Mouse (Mus musculus): Measurements from ENCODE around the gene Zc3hc1. TPM values are rescaled to one million over a fixed set of nuclear protein-coding genes. Genes with fewer than 3 reads are reported as not detected.

Zc3hc1 gene
- polyA plus RNA-seq, 1 experiment from 2014 or later = 53.1 TPM

DNA sequence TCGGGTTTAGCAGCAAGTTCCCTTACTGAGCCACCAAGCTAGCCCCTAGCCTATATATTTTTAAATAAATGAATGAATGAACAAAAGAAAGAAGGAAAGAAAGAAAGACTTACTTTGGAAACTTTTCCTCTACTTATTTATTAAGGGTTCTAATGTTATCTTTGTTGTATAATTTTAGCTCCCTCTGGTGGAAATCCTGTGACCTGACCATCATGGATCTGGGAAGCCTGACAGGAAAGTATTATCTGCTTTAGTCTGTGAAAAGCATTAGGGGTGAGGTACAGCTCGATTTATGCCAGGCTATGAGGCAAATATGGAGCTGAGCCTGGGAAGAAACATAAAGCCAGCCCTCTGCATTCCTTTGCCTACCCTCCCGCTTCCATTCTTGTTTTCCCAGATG, 21.5 kb downstream of the Zc3hc1 start:
- ATAC-seq (ENCODE audit: insufficient number of reproducible peaks, low FRiP score, low TSS enrichment, low read depth) = no peak
- H3K9ac ChIP-seq = no peak overlapping the region
- H3K27ac ChIP-seq = no peak overlapping the region
- peaks cover 93% of the 10 kb centered on the region for H3K36me3 ChIP-seq
- H3K4me2 ChIP-seq = no peak overlapping the region
- H3K4me3 ChIP-seq = no peak overlapping the region
- H3K4me1 ChIP-seq = no peaks in the 10 kb centered on the region
- 75% methylated on average over 3 of the region's 3 CpGs for WGBS
- H3K9me3 ChIP-seq = no peaks in the 10 kb centered on the region
- H3K27me3 ChIP-seq = no peaks in the 10 kb centered on the region

- no peak overlapping the region for H3K4me3 ChIP-seq
- H3K9me3 ChIP-seq = no peaks in the 10 kb centered on the region
- H3K27ac ChIP-seq = no peak overlapping the region
- H3K4me1 ChIP-seq = no peaks in the 10 kb centered on the region
- peaks cover 50% of the 10 kb centered on the region for H3K36me3 ChIP-seq
- 41% methylated on average over 5 of the region's 5 CpGs for WGBS
- no peak overlapping the region for H3K9ac ChIP-seq
- no peak overlapping the region for H3K4me2 ChIP-seq
- no peaks in the 10 kb centered on the region for H3K27me3 ChIP-seq
- ATAC-seq (ENCODE audit: insufficient number of reproducible peaks, low FRiP score, low TSS enrichment, low read depth) = no peak
Measured at GRCm38 (mm10) chr6:30363808-30364207, 27.0 kb downstream of the Zc3hc1 start.

DNA sequence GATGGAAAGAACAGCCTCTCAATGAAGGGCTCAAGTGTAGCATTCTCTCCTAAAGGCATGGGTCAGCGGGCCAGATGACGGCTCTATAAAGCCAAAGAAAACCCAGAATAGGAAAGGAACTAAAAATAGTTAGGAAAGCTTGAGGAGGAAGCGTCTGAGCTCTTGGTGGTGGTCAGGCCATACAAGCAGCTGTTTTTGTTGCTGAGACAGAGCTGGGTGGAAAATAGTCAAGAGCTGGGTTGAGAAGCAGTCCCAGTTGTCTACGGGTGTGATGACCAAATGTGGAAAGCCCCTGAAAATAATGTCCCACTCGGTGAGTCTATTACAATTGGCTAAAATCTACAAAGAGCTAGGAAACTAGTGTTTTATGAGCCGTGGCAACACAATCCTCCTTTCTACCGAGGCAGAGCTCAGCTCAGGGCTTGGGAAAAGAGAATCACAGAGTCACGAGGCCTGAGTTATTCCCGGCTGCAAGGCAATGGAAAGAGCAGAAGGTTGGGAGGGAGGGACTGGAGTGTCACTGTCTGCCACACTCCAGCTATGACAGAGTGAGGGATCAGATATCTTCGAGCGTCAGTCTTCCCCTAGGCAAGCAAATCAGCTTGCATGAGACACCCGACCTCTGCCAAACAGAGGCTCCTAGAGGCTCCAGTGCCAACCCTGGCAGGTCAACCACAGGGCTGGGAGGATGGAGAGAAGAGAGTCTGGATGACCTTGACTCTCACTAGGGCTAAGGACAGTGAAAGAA, 30.9 kb downstream of the Zc3hc1 start:
- Histone ChIP-seq H3K27me3 (no peaks in the 10 kb centered on the region), H3K9me3 (no peaks in the 10 kb centered on the region), H3K4me3 (no peak overlapping the region), H3K36me3 (peaks cover 12% of the 10 kb centered on the region), H3K27ac (peak overlapping the region; percentile 27; the same call in 1 of the 2 replicates), H3K4me2 (no peak overlapping the region), H3K9ac (no peak overlapping the region), H3K4me1 (no peaks in the 10 kb centered on the region; the same call in 1 of the 2 replicates)
- no peak for ATAC-seq (ENCODE audit: insufficient number of reproducible peaks, low FRiP score, low TSS enrichment, low read depth)
- WGBS = 57% methylated on average over 12 of the region's 12 CpGs

DNA sequence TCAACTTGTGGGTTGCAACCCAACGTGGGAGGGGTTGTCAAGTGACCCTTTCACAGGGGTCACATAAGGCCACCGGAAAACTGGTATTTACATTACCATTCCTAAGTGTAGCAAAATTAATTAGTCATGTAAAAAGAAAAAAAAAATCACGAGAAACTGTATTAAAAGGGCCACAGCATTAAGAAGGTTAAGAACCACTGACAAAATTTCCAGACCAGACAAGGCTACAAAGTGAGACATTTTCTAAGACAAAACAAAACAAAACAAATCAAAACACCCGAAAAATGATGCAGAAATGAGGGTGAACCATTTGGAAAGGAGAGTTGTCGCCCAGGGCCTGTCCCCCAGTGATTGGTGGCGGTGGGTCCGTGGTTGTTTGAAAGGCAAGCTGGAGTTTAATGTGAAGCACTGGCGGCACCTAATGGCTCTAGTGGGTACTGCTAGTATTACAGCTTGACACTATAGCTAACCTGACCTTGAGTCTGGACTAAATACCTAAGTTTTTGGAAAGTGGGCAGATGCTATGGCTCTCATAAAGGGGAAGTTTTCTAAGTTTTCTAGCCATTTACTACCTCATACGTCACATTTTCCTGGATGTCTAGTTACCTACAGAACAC, 33.2 kb downstream of the Zc3hc1 start:
- H3K4me2 ChIP-seq = no peak overlapping the region
- ATAC-seq (ENCODE audit: insufficient number of reproducible peaks, low FRiP score, low TSS enrichment, low read depth) = no peak
- H3K4me3 ChIP-seq = no peak overlapping the region
- 14% methylated on average over 9 of the region's 9 CpGs for WGBS
- H3K9ac ChIP-seq = no peak overlapping the region
- no peaks in the 10 kb centered on the region for H3K36me3 ChIP-seq
- peaks cover 4% of the 10 kb centered on the region; the same call in 1 of the 2 replicates for H3K4me1 ChIP-seq
- no peak overlapping the region for H3K27ac ChIP-seq
- no peaks in the 10 kb centered on the region for H3K9me3 ChIP-seq
- no peaks in the 10 kb centered on the region for H3K27me3 ChIP-seq

DNA sequence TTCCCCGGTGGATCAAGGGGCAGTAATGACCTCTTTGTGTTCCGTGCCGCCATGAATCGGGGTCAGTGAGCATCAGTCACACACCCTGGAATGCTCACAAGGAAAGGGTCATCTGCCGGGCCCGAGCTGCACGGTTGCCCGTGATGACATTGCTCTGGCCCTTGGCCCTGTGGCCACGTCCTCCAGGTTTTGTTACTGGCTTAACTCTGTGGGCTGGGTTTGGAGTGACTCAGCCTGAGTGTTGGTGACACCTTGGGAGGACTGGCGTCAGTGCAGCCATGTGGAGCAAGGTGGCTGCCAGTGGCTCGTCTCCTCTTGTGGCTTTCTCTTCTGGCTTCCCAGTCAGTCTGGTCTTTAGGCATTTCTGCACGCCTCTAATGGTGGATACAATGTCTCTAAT, 34.1 kb downstream of the Zc3hc1 start:
- Histone ChIP-seq H3K27ac (no peak overlapping the region), H3K27me3 (no peaks in the 10 kb centered on the region), H3K4me1 (peaks cover 4% of the 10 kb centered on the region; the same call in 1 of the 2 replicates), H3K4me3 (no peak overlapping the region), H3K4me2 (no peak overlapping the region), H3K9me3 (no peaks in the 10 kb centered on the region), H3K9ac (no peak overlapping the region), H3K36me3 (no peaks in the 10 kb centered on the region)
- no peak for ATAC-seq (ENCODE audit: insufficient number of reproducible peaks, low FRiP score, low TSS enrichment, low read depth)
- WGBS = 90% methylated on average over 12 of the region's 12 CpGs

DNA sequence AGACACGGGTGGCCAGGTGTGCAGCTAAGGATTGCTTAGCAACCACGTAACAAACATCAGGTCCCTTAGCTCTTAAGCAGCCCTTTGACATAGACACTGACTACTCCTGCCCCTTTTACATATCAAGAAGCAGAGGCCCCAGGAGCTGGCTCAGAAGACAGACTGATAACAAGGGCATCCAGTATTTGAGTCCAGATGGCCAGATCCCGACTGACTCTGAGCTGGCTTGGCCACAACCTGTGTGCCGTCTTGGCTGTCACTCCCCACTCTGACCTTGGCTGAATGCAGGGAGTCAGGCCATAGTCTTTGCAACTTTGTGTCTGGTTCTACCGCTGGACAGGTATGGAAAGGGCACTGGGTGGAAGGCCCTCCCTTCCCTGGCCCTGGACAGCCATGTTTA, 34.7 kb downstream of the Zc3hc1 start:
- no peak for ATAC-seq (ENCODE audit: insufficient number of reproducible peaks, low FRiP score, low TSS enrichment, low read depth)
- 88% methylated on average over 5 of the region's 5 CpGs for WGBS
- no peaks in the 10 kb centered on the region for H3K36me3 ChIP-seq

DNA sequence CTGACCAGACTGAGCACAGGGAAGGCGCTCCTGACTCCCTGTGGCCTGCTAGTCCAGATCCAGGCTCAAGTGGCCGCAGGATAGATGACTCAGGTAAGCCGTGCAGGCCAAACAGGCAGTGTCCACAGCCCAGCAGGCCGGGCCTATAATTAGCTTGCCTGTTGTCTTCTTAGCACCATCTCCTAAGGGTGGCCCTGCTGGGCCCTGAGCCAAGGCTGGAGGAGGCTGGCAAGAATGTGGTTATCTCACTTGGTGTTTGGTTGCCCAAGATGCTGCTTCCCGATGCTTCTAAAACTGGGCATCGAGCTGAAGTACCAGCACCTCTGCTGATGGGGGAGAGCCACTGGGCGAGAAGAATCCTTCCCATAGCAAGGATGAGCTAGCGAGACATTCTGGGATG, 35.1 kb downstream of the Zc3hc1 start:
- H3K4me1 ChIP-seq = peaks cover 4% of the 10 kb centered on the region; the same call in 1 of the 2 replicates
- no peak overlapping the region for H3K27ac ChIP-seq
- no peaks in the 10 kb centered on the region for H3K9me3 ChIP-seq
- WGBS = 84% methylated on average over 8 of the region's 8 CpGs
- H3K4me2 ChIP-seq = no peak overlapping the region
- ATAC-seq (ENCODE audit: insufficient number of reproducible peaks, low FRiP score, low TSS enrichment, low read depth) = no peak
- H3K36me3 ChIP-seq = no peaks in the 10 kb centered on the region
- H3K4me3 ChIP-seq = no peak overlapping the region
- no peaks in the 10 kb centered on the region for H3K27me3 ChIP-seq
- H3K9ac ChIP-seq = no peak overlapping the region

More for the DNA sequence above, 34.7 kb downstream of the Zc3hc1 start:
- no peak overlapping the region for H3K9ac ChIP-seq
- no peak overlapping the region for H3K4me2 ChIP-seq
- no peaks in the 10 kb centered on the region for H3K9me3 ChIP-seq
- no peak overlapping the region for H3K27ac ChIP-seq
- no peaks in the 10 kb centered on the region for H3K27me3 ChIP-seq
- no peak overlapping the region for H3K4me3 ChIP-seq
- peaks cover 4% of the 10 kb centered on the region; the same call in 1 of the 2 replicates for H3K4me1 ChIP-seq

DNA sequence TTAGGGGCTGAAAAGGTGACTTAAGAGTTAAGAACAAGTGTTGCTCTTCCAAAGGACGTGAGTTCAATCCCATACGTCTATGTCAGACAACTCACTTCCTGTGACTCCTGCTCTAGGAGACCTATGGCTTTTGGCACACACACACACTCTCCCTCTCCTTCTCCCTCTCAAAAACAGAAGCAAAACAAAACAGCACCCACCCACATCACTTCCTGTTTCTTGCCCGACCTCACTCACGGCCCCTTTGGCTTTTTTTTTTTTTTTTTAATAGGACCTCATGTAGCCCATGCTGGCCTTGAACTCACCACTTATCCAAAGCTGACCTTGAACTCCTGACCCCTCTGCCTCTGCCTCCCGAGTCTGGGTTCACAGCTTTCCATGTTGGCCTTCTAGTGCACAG, 36.1 kb downstream of the Zc3hc1 start:
- Histone ChIP-seq H3K9ac (no peak overlapping the region), H3K27me3 (no peaks in the 10 kb centered on the region), H3K4me1 (peaks cover 4% of the 10 kb centered on the region; the same call in 1 of the 2 replicates), H3K9me3 (no peaks in the 10 kb centered on the region), H3K27ac (no peak overlapping the region), H3K4me2 (no peak overlapping the region), H3K4me3 (no peak overlapping the region), H3K36me3 (no peaks in the 10 kb centered on the region)
- 35% methylated on average over 5 of the region's 5 CpGs for WGBS
- ATAC-seq (ENCODE audit: insufficient number of reproducible peaks, low FRiP score, low TSS enrichment, low read depth) = no peak

GRCm38 (mm10) chr6:30353661-30354060, 37.2 kb downstream of the Zc3hc1 start:
- H3K27me3 ChIP-seq = no peaks in the 10 kb centered on the region
- no peaks in the 10 kb centered on the region for H3K36me3 ChIP-seq
- no peak overlapping the region for H3K27ac ChIP-seq
- H3K4me1 ChIP-seq = peaks cover 4% of the 10 kb centered on the region; the same call in 1 of the 2 replicates
- ATAC-seq (ENCODE audit: insufficient number of reproducible peaks, low FRiP score, low TSS enrichment, low read depth) = no peak
- no peak overlapping the region for H3K4me2 ChIP-seq
- 70% methylated on average over 8 of the region's 8 CpGs for WGBS
- no peak overlapping the region for H3K9ac ChIP-seq
- no peak overlapping the region for H3K4me3 ChIP-seq
- no peaks in the 10 kb centered on the region for H3K9me3 ChIP-seq

GRCm38 (mm10) chr6:30352762-30353161, 38.1 kb downstream of the Zc3hc1 start:
- 43% methylated on average over 8 of the region's 8 CpGs for WGBS
- Histone ChIP-seq H3K36me3 (no peaks in the 10 kb centered on the region), H3K4me2 (no peak overlapping the region), H3K27ac (no peak overlapping the region), H3K4me1 (peaks cover 4% of the 10 kb centered on the region; the same call in 1 of the 2 replicates), H3K9me3 (no peaks in the 10 kb centered on the region), H3K9ac (no peak overlapping the region), H3K27me3 (no peaks in the 10 kb centered on the region), H3K4me3 (no peak overlapping the region)
- no peak for ATAC-seq (ENCODE audit: insufficient number of reproducible peaks, low FRiP score, low TSS enrichment, low read depth)

GRCm38 (mm10) chr6:30351290-30351689, 39.5 kb downstream of the Zc3hc1 start:
- WGBS = 70% methylated on average over 9 of the region's 9 CpGs
- Histone ChIP-seq H3K4me1 (peaks cover 4% of the 10 kb centered on the region; the same call in 1 of the 2 replicates), H3K36me3 (no peaks in the 10 kb centered on the region), H3K9me3 (no peaks in the 10 kb centered on the region), H3K27ac (no peak overlapping the region), H3K27me3 (no peaks in the 10 kb centered on the region), H3K9ac (no peak overlapping the region), H3K4me3 (no peak overlapping the region), H3K4me2 (no peak overlapping the region)
- ATAC-seq (ENCODE audit: insufficient number of reproducible peaks, low FRiP score, low TSS enrichment, low read depth) = no peak

GRCm38 (mm10) chr6:30347288-30347801, 43.5 kb downstream of the Zc3hc1 start:
- no peak for ATAC-seq (ENCODE audit: insufficient number of reproducible peaks, low FRiP score, low TSS enrichment, low read depth)
- H3K27me3 ChIP-seq = no peaks in the 10 kb centered on the region
- WGBS = 86% methylated on average over 4 of the region's 4 CpGs
- H3K9ac ChIP-seq = no peak overlapping the region
- H3K36me3 ChIP-seq = no peaks in the 10 kb centered on the region
- peaks cover 5% of the 10 kb centered on the region; the same call in 1 of the 2 replicates for H3K4me1 ChIP-seq
- H3K4me3 ChIP-seq = no peak overlapping the region
- H3K27ac ChIP-seq = no peak overlapping the region
- H3K4me2 ChIP-seq = no peak overlapping the region
- H3K9me3 ChIP-seq = no peaks in the 10 kb centered on the region

Data from limb, embryonic 15.5 days (tissue).